Mouse (Mus musculus) liver, embryonic 14.5 days (tissue): ENCODE results near the gene Arrb1. TPM values are rescaled to one million over a fixed set of nuclear protein-coding genes. Genes with fewer than 3 reads are reported as not detected.

ENCODE experiments used
- ATAC-seq: fragments of 200-750 bp; cut with Nextera tagmentation; 2 replicates; pipeline ENCODE4 v1.8.0; 2017; ENCODE audit warnings: moderate number of reproducible peaks, mild to moderate bottlenecking, moderate library complexity; ENCODE audit not compliant: insufficient read depth
- DNase-seq, 3 experiments: peaks; one replicate each; pipeline ENCODE4 v3.0.0-alpha.2; 2012 to 2013; ENCODE audit warnings: low read depth in 3 of 3, low spot score in 3 of 3
- H3K27ac ChIP-seq: fragments of 300-500 bp; sonication (generic); 2 replicates; pipeline ENCODE4 v1.5.1; 2014; ENCODE audit warnings: moderate library complexity, mild to moderate bottlenecking, control low read depth, inconsistent platforms
- H3K27me3 ChIP-seq: fragments of 300-500 bp; sonication (generic); 2 replicates; pipeline ENCODE4 v1.6.1; 2014; ENCODE audit warnings: mild to moderate bottlenecking, low read length, moderate library complexity; ENCODE audit not compliant: control insufficient read depth, insufficient read depth
- H3K36me3 ChIP-seq: fragments of 300-500 bp; sonication (generic); replicated peaks from 2 replicates; pipeline ENCODE4 v1.6.1; 2014; ENCODE audit warnings: low read depth; ENCODE audit not compliant: control insufficient read depth, insufficient read depth
- H3K4me1 ChIP-seq, 2 experiments: fragments of 200-500 bp in 1 of 2; fragments of 300-500 bp in 1 of 2; sonication (generic) in 1 of 2; replicated peaks; 2 replicates each; pipeline ENCODE4 v1.6.1; 2012 to 2014; ENCODE audit warnings: antibody characterized with exemption in 1 of 2, inconsistent platforms in 1 of 2, low read length in 1 of 2; ENCODE audit not compliant: control insufficient read depth in 2 of 2, insufficient read depth in 2 of 2
- H3K4me2 ChIP-seq: fragments of 300-500 bp; sonication (generic); 2 replicates; pipeline ENCODE4 v1.6.1; 2014; ENCODE audit warnings: low read depth, mild to moderate bottlenecking, control low read depth, moderate library complexity
- H3K4me3 ChIP-seq, 2 experiments: fragments of 200-500 bp in 1 of 2; fragments of 300-500 bp in 1 of 2; sonication (generic) in 1 of 2; 2 replicates each; pipeline ENCODE4 v1.5.1; 2012 to 2014; ENCODE audit warnings: low read depth in 2 of 2, low read length in 2 of 2, mild to moderate bottlenecking in 2 of 2, control low read depth in 1 of 2, inconsistent platforms in 1 of 2, moderate library complexity in 1 of 2; ENCODE audit not compliant: insufficient read depth in 1 of 2
- H3K9ac ChIP-seq: fragments of 300-500 bp; sonication (generic); replicated peaks from 2 replicates; pipeline ENCODE4 v1.6.1; 2014; ENCODE audit warnings: mild to moderate bottlenecking, control low read depth, moderate library complexity
- H3K9me3 ChIP-seq: fragments of 300-500 bp; sonication (generic); 2 replicates; pipeline ENCODE4 v1.6.1; 2016; ENCODE audit warnings: low read length, mixed read lengths; ENCODE audit not compliant: control insufficient read depth
- CTCF ChIP-seq: IDR thresholded peaks from 2 replicates; pipeline ENCODE4 v1.5.1; 2016; ENCODE audit warnings: antibody characterized with exemption, low read depth, control low read depth
- EP300 ChIP-seq: IDR thresholded peaks from 2 replicates; pipeline ENCODE4 v1.6.1; 2016; ENCODE audit warnings: antibody characterized with exemption, low read depth
- WGBS: fragments of 180-500 bp; shearing (Covaris S2); extraction: QIAGEN DNeasy Blood & Tissue Kit; methylation state at CpG from one replicate; pipeline ENCODE4 v1.1.7; 2014; ENCODE audit not compliant: insufficient replicate concordance; 5-methylcytosine and 5-hydroxymethylcytosine counted together
- polyA plus RNA-seq, 2 experiments: library from polyadenylated mRNA; depleted of rRNA in 1 of 2; stranded (reverse) in 1 of 2; unstranded in 1 of 2; fragments of >200 nt; fragmentation: Nextera tagmentation in 1 of 2; extraction: Ambion mirVana in 1 of 2; gene quantifications; 2 replicates each; pipeline versions ENCODE4 v1.2.1 to v1.2.3; 2012 to 2014

The Arrb1 gene
- polyA plus RNA-seq, 2 experiments: 30.1 to 235 TPM

- 67% methylated on average over 2 of the region's 2 CpGs for WGBS
- Histone ChIP-seq H3K27me3 (no peaks in the 10 kb centered on the region), H3K4me1 (no peaks in the 10 kb centered on the region), H3K9ac (no peak overlapping the region), H3K9me3 (no peaks in the 10 kb centered on the region), H3K4me2 (no peak overlapping the region), H3K4me3 (no peak overlapping the region), H3K27ac (no peak overlapping the region), H3K36me3 (peaks cover 52% of the 10 kb centered on the region)
- DNase-seq (no peak), ATAC-seq (peak; percentile 14)
- no peak for TF ChIP-seq CTCF
- no peak for TF ChIP-seq EP300
Observed at GRCm38 (mm10) chr7:99605058-99605457, 69.8 kb downstream of the Arrb1 start.

DNA sequence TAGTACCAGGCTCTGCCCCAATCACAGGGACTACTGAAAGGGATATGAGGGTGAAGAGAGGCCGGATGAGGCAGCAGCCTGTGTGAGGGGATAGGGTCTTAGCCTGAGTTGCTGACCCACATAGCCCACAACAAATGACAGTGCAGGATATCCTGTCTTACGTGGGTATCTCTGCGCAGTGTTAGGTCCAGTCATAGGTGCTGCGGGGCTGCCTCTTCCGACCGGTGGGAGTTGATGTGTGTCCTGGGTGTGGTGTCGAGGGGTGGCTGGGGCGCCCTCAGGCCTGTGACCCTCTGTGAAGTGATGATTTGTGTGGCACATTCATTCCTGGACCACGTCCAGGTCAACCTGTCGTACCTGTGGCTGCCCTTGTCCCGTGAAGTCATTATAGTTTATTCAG lies 71.0 kb downstream of the Arrb1 start:
- Histone ChIP-seq H3K9me3 (no peaks in the 10 kb centered on the region), H3K27ac (no peak overlapping the region), H3K27me3 (no peaks in the 10 kb centered on the region), H3K4me2 (no peak overlapping the region), H3K9ac (no peak overlapping the region), H3K4me1 (no peaks in the 10 kb centered on the region), H3K36me3 (peaks cover 39% of the 10 kb centered on the region), H3K4me3 (no peak overlapping the region)
- TF ChIP-seq EP300: peak; percentile 23; the same call in 1 of the 2 replicates
- TF ChIP-seq CTCF: no peak
- ATAC-seq (peak; percentile 36; the same call in 1 of the 2 replicates), DNase-seq (no peak)
- 81% methylated on average over 11 of the region's 11 CpGs for WGBS

GRCm38 (mm10) chr7:99606766-99607165 lies 71.5 kb downstream of the Arrb1 start:
- Histone ChIP-seq H3K27me3 (no peaks in the 10 kb centered on the region), H3K4me3 (no peak overlapping the region), H3K4me1 (no peaks in the 10 kb centered on the region), H3K27ac (no peak overlapping the region), H3K9me3 (no peaks in the 10 kb centered on the region), H3K4me2 (no peak overlapping the region), H3K36me3 (peaks cover 35% of the 10 kb centered on the region), H3K9ac (no peak overlapping the region)
- WGBS: 83% methylated on average over 3 of the region's 3 CpGs
- TF ChIP-seq CTCF (no peak), EP300 (no peak)
- no peak for DNase-seq
- no peak for ATAC-seq

DNA sequence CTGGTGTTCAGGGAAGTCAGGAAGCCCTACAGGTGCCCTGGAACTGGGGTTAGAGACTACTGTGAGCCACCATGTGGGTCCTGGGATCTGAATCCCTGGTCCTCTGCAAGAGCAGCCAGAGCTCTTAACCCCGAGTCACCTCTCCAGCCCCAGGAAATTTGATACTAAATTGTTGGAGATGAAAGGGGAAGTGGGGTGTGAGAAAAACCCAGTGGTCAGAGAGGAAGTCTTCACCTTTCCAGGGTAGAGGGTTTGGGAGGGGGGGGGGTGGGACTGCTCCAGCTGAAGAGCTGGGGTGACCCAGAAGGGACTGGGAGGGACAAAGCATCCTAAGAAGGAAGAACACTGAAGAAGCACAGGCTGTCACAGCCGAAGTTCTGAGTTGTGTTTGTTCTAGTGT lies 72.4 kb downstream of the Arrb1 start:
- ATAC-seq (no peak), DNase-seq (no peak)
- H3K9me3 ChIP-seq: no peaks in the 10 kb centered on the region
- H3K4me2 ChIP-seq: no peak overlapping the region
- H3K4me3 ChIP-seq: no peak overlapping the region
- WGBS: 47% methylated on average over 2 of the region's 2 CpGs
- TF ChIP-seq CTCF (no peak), EP300 (no peak)
- H3K9ac ChIP-seq: no peak overlapping the region
- no peaks in the 10 kb centered on the region for H3K27me3 ChIP-seq
- H3K36me3 ChIP-seq: peaks cover 26% of the 10 kb centered on the region
- H3K4me1 ChIP-seq: no peaks in the 10 kb centered on the region
- no peak overlapping the region for H3K27ac ChIP-seq

DNA sequence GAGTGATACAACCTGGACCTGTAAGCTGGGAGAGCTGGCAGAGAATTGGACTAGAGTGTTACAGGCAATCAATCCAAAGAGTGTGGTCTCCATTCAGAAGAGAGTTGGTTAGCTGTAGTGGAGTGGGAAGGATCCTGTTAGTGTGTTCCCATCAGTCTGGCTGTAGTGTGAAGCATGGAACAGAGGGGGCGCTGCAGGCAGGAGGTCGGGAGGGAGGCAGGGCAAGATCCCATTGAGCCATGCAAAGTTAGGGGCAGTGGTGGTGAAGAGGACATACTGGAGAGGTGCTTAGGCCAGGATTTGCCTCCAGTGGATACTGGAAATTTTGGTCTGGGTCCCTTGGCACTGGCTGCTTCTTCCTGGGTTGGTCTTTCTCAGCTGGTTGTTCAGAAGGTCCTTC lies 83.0 kb downstream of the Arrb1 start:
- DNase-seq (no peak), ATAC-seq (no peak)
- peaks cover 3% of the 10 kb centered on the region for H3K27me3 ChIP-seq
- no peak overlapping the region for H3K27ac ChIP-seq
- H3K36me3 ChIP-seq: no peaks in the 10 kb centered on the region
- WGBS: 50% methylated on average over 2 of the region's 2 CpGs
- no peaks in the 10 kb centered on the region for H3K9me3 ChIP-seq
- TF ChIP-seq CTCF (peak; percentile 58), EP300 (no peak)
- no peaks in the 10 kb centered on the region for H3K4me1 ChIP-seq
- no peak overlapping the region for H3K4me3 ChIP-seq
- H3K9ac ChIP-seq: no peak overlapping the region
- no peak overlapping the region for H3K4me2 ChIP-seq

DNA sequence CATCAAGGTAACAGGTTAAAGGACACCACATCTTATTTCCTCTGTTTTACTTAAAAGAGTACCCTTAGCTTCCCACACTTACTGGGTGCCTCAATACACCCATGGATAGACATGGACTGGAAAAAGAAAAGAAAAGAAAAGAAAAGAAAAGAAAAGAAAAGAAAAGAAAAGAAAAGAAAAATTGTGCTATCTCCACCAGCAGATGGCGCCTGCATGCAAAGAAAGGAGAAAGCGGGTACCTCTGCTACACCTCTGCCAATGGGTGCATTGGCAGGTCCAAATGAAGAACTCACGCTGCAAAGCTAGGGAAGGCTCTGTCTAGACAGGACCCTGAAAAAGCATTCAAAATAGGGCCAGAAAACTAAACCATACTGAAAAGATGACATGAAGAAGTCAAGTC lies 83.6 kb downstream of the Arrb1 start:
- no peaks in the 10 kb centered on the region for H3K36me3 ChIP-seq
- peaks cover 7% of the 10 kb centered on the region for H3K27me3 ChIP-seq
- no peak overlapping the region for H3K27ac ChIP-seq

More for the DNA sequence above, 83.6 kb downstream of the Arrb1 start:
- ATAC-seq (no peak), DNase-seq (no peak)
- no peak overlapping the region for H3K4me3 ChIP-seq
- TF ChIP-seq EP300 (no peak), CTCF (peak; percentile 72)
- no peaks in the 10 kb centered on the region for H3K9me3 ChIP-seq
- H3K9ac ChIP-seq: no peak overlapping the region
- H3K4me2 ChIP-seq: no peak overlapping the region
- no peaks in the 10 kb centered on the region for H3K4me1 ChIP-seq
- 5% methylated on average over 3 of the region's 3 CpGs for WGBS
